Mouse (Mus musculus) myocyte (in vitro differentiated cells): ENCODE measurements at regions not wholly inside any gene's neighbourhood (a gene's known extent, or its start where the extent isn't known, plus 50 kb on each side); places are given as distances from the start of the nearest gene placed in this dataset.

Experiments
- H3K27me3 ChIP-seq: one replicate; pipeline ENCODE4 v1.6.1; 2011; ENCODE audit not compliant: control insufficient read depth, insufficient read depth, insufficient read length
- H3K36me3 ChIP-seq: one replicate; pipeline ENCODE4 v1.6.1; 2011; ENCODE audit not compliant: control insufficient read depth, insufficient read depth
- H3K4me2 ChIP-seq: one replicate; pipeline ENCODE4 v1.6.1; 2011; ENCODE audit warnings: low read depth, control low read depth
- H3K4me3 ChIP-seq: one replicate; pipeline ENCODE4 v1.5.1; 2011; ENCODE audit warnings: mild to moderate bottlenecking, control low read depth, moderate library complexity
- H3K79me2 ChIP-seq: one replicate; pipeline ENCODE4 v1.6.1; 2011; ENCODE audit not compliant: control insufficient read depth, insufficient read depth
- H3ac ChIP-seq: one replicate; pipeline ENCODE4 v1.6.1; 2011; ENCODE audit not compliant: control insufficient read depth, insufficient read length
- CEBPB ChIP-seq: IDR thresholded peaks from 2 replicates; pipeline ENCODE4 v1.6.1; 2011; ENCODE audit warnings: mild to moderate bottlenecking, moderate library complexity; ENCODE audit not compliant: poor library complexity, insufficient read depth, severe bottlenecking
- E2F4 ChIP-seq: IDR thresholded peaks from one replicate; pipeline ENCODE4 v1.6.1; 2011; ENCODE audit warnings: mild to moderate bottlenecking, control low read depth, moderate library complexity; ENCODE audit not compliant: insufficient read depth
- MAX ChIP-seq: IDR thresholded peaks from one replicate; pipeline ENCODE4 v1.6.1; 2011; ENCODE audit warnings: low read depth, mild to moderate bottlenecking, control low read depth
- MYOD1 ChIP-seq, 3 experiments: IDR thresholded peaks; one replicate each; pipeline ENCODE4 v1.6.1; 2011; ENCODE audit warnings: control low read depth in 2 of 3, low read depth in 2 of 3, mild to moderate bottlenecking in 2 of 3, moderate library complexity in 1 of 3; ENCODE audit not compliant: insufficient read length in 2 of 3, control insufficient read depth in 1 of 3
- MYOG ChIP-seq, 3 experiments: IDR thresholded peaks; one replicate each; pipeline ENCODE4 v1.6.1; 2011; ENCODE audit warnings: control low read depth in 2 of 3, low read depth in 2 of 3, mild to moderate bottlenecking in 2 of 3; ENCODE audit not compliant: insufficient read length in 2 of 3, control insufficient read depth in 1 of 3, insufficient read depth in 1 of 3
- POLR2A ChIP-seq: IDR thresholded peaks from one replicate; pipeline ENCODE4 v1.6.1; 2011; ENCODE audit warnings: low read depth, mild to moderate bottlenecking, control low read depth, moderate library complexity; ENCODE audit not compliant: insufficient read length
- POLR2AphosphoS2 ChIP-seq: IDR thresholded peaks from one replicate; pipeline ENCODE4 v1.6.1; 2011; ENCODE audit warnings: low read depth, control low read depth; ENCODE audit not compliant: insufficient read length
- REST ChIP-seq: IDR thresholded peaks from one replicate; pipeline ENCODE4 v1.6.1; 2011; ENCODE audit warnings: mild to moderate bottlenecking, control low read depth, moderate library complexity; ENCODE audit not compliant: insufficient read depth, insufficient read length
- SRF ChIP-seq: IDR thresholded peaks from one replicate; pipeline ENCODE4 v1.6.1; 2011; ENCODE audit warnings: low read depth; ENCODE audit not compliant: control insufficient read depth, insufficient read length
- TCF12 ChIP-seq: IDR thresholded peaks from one replicate; pipeline ENCODE4 v1.6.1; 2011; ENCODE audit warnings: mild to moderate bottlenecking, control low read depth; ENCODE audit not compliant: poor library complexity, insufficient read depth, severe bottlenecking
- TCF3 ChIP-seq: IDR thresholded peaks from one replicate; pipeline ENCODE4 v1.6.1; 2011; ENCODE audit warnings: low read depth, control low read depth; ENCODE audit not compliant: insufficient read length
- USF1 ChIP-seq: IDR thresholded peaks from one replicate; pipeline ENCODE4 v1.6.1; 2011; ENCODE audit warnings: low read depth, mild to moderate bottlenecking, control low read depth, moderate library complexity

- no peak overlapping the region for H3K4me3 ChIP-seq
- no peaks in the 10 kb centered on the region for H3K36me3 ChIP-seq
- H3K4me2 ChIP-seq = no peak overlapping the region
- no peaks in the 10 kb centered on the region for H3K27me3 ChIP-seq
- no peak overlapping the region for H3ac ChIP-seq
- TF ChIP-seq CEBPB = no peak
- TF ChIP-seq TCF3 = no peak
- no peak for TF ChIP-seq MAX
- no peak for TF ChIP-seq REST
- TF ChIP-seq POLR2AphosphoS2 = no peak
- no peak for TF ChIP-seq TCF12
- TF ChIP-seq MYOG (IDR thresholded peaks at IDR 0.05; ENCODE audit: control insufficient read depth in 1 of 3, insufficient read depth in 1 of 3, insufficient read length in 2 of 3, low read depth in 2 of 3) = no peak
- TF ChIP-seq USF1 = no peak
- TF ChIP-seq MYOD1 (IDR thresholded peaks at IDR 0.05; ENCODE audit: control insufficient read depth in 1 of 3, insufficient read length in 2 of 3, low read depth in 2 of 3) = no peak
- no peak for TF ChIP-seq POLR2A
- no peak for TF ChIP-seq E2F4
- TF ChIP-seq SRF = no peak
- H3K79me2 ChIP-seq = no peaks in the 10 kb centered on the region
Observed at GRCm38 (mm10) chr17:47135391-47135790, 125.0 kb upstream of the Ubr2 start.

- H3K4me2 ChIP-seq = no peak overlapping the region
- H3K4me3 ChIP-seq = no peak overlapping the region
- H3K36me3 ChIP-seq = no peaks in the 10 kb centered on the region
- no peaks in the 10 kb centered on the region for H3K79me2 ChIP-seq
- no peak for TF ChIP-seq MYOD1 (IDR thresholded peaks at IDR 0.05; ENCODE audit: control insufficient read depth in 1 of 3, insufficient read length in 2 of 3, low read depth in 2 of 3)
- no peak for TF ChIP-seq SRF
- TF ChIP-seq TCF3 = no peak
- TF ChIP-seq USF1 = no peak
- TF ChIP-seq POLR2AphosphoS2 = no peak
- TF ChIP-seq MAX = no peak
- no peak overlapping the region for H3ac ChIP-seq
- no peaks in the 10 kb centered on the region for H3K27me3 ChIP-seq
Observed at GRCm38 (mm10) chr17:47133785-47134184, 123.4 kb upstream of the Ubr2 start.

- TF ChIP-seq MAX = no peak
- TF ChIP-seq E2F4 = no peak
- TF ChIP-seq TCF12 = no peak
- TF ChIP-seq TCF3 = no peak
- TF ChIP-seq USF1 = no peak
- TF ChIP-seq MYOD1 (IDR thresholded peaks at IDR 0.05; ENCODE audit: control insufficient read depth in 1 of 3, insufficient read length in 2 of 3, low read depth in 2 of 3) = no peak
- TF ChIP-seq POLR2AphosphoS2 = no peak
- no peak for TF ChIP-seq MYOG (IDR thresholded peaks at IDR 0.05; ENCODE audit: control insufficient read depth in 1 of 3, insufficient read depth in 1 of 3, insufficient read length in 2 of 3, low read depth in 2 of 3)
- no peak for TF ChIP-seq CEBPB
- no peak for TF ChIP-seq SRF
- TF ChIP-seq REST = no peak
- TF ChIP-seq POLR2A = no peak
- Histone ChIP-seq H3K36me3 (no peaks in the 10 kb centered on the region), H3K4me2 (no peak overlapping the region), H3K4me3 (no peak overlapping the region), H3K79me2 (no peaks in the 10 kb centered on the region), H3ac (no peak overlapping the region), H3K27me3 (no peaks in the 10 kb centered on the region)
Observed at GRCm38 (mm10) chr17:47127571-47127970, 117.2 kb upstream of the Ubr2 start.

GRCm38 (mm10) chr17:47123576-47123975, 113.2 kb upstream of the Ubr2 start:
- no peaks in the 10 kb centered on the region for H3K27me3 ChIP-seq
- H3K36me3 ChIP-seq = no peaks in the 10 kb centered on the region
- H3ac ChIP-seq = no peak overlapping the region
- TF ChIP-seq TCF12 (no peak), REST (no peak)
- no peaks in the 10 kb centered on the region for H3K79me2 ChIP-seq
- H3K4me3 ChIP-seq = no peak overlapping the region
- H3K4me2 ChIP-seq = no peak overlapping the region

GRCm38 (mm10) chr17:47122221-47122620, 111.9 kb upstream of the Ubr2 start:
- Histone ChIP-seq H3K27me3 (no peaks in the 10 kb centered on the region), H3K4me2 (no peak overlapping the region), H3K36me3 (no peaks in the 10 kb centered on the region), H3K79me2 (no peaks in the 10 kb centered on the region), H3ac (no peak overlapping the region), H3K4me3 (no peak overlapping the region)
- TF ChIP-seq SRF = no peak
- no peak for TF ChIP-seq POLR2AphosphoS2
- TF ChIP-seq CEBPB = no peak
- no peak for TF ChIP-seq MAX
- TF ChIP-seq TCF3 = no peak
- TF ChIP-seq REST = no peak
- no peak for TF ChIP-seq MYOD1 (IDR thresholded peaks at IDR 0.05; ENCODE audit: control insufficient read depth in 1 of 3, insufficient read length in 2 of 3, low read depth in 2 of 3)
- TF ChIP-seq MYOG (IDR thresholded peaks at IDR 0.05; ENCODE audit: control insufficient read depth in 1 of 3, insufficient read depth in 1 of 3, insufficient read length in 2 of 3, low read depth in 2 of 3) = no peak
